Mouse (Mus musculus): ENCODE data around the gene Krtap6-1. TPM values are rescaled to one million over a fixed set of nuclear protein-coding genes. Genes with fewer than 3 reads are reported as not detected.
"Not testable (repeated sequence)": the region's sequence is repeated elsewhere in the genome, so short reads cannot be mapped to it uniquely, and the experiment has no call there.

The Krtap6-1 gene
- not detected in 3 replicates for total RNA-seq (2017)

- not testable (repeated sequence) for ATAC-seq (replicated peaks; ENCODE audit: insufficient number of reproducible peaks, low FRiP score, low TSS enrichment, poor library complexity, severe bottlenecking)
These were observed at the start of gene Krtap6-1 for GRCm38 (mm10) chr16:89031399-89031798. TSS of gene Krtap6-1 (plus strand) at chr16:89031699.

DNA sequence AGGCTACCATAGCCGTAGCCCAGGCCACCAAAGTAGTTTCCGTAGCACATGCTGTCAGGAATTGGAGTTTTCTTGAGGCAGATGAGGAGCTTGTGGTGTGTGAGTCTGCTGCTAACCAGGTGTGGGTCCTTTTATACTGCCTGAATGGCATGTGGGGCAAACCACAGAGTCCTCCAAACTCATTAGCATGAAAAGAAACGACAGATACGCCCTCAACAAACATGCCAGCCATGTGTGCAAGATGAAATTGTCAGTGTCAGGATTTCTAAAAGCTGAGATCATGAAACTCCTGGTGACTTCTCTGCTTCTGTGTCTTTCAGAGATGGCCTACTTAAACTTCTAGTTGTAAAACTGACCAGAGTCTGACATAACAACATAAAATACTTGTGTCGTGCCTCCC is 20.8 kb upstream of the Krtap6-1 start, which contains the start of gene Krtap22-2:
TSS of gene Krtap22-2 (minus strand) at position 101 of the 400 bp plus-strand sequence.
- no peak for ATAC-seq (replicated peaks; ENCODE audit: insufficient number of reproducible peaks, low FRiP score, low TSS enrichment, poor library complexity, severe bottlenecking)

- no peak for ATAC-seq (replicated peaks; ENCODE audit: insufficient number of reproducible peaks, low FRiP score, low TSS enrichment, poor library complexity, severe bottlenecking)
These were observed 17.5 kb upstream of the Krtap6-1 start for GRCm38 (mm10) chr16:89013973-89014372.

- ATAC-seq (replicated peaks; ENCODE audit: insufficient number of reproducible peaks, low FRiP score, low TSS enrichment, poor library complexity, severe bottlenecking), result not testable (repeated sequence)
These were observed 16.5 kb upstream of the Krtap6-1 start, which contains the start of gene Gm10229 for GRCm38 (mm10) chr16:89014984-89015383. TSS of gene Gm10229 (plus strand) at chr16:89015284.

DNA sequence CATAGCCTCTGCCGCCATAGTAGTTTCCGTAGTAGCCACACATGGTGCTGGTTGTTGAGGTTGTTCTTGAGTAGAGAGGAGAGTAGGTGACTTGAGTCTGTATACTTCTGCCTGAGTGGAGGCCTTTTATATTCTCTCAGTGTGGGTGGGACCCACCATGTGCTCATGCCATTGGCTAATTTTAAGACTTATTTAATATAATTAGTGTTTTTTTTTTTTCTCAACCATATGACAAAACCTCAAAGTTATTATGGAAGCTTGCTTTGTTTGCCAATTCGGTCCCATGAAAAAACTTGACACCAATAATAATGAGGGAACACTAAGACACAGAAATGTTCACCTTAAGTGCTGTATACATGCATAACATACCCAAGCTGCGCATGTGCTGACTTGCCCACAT is 9.9 kb downstream of the Krtap6-1 start, which contains the start of gene Gm10228:
TSS of gene Gm10228 (minus strand) at position 101 of the 400 bp plus-strand sequence.
- ATAC-seq (replicated peaks; ENCODE audit: insufficient number of reproducible peaks, low FRiP score, low TSS enrichment, poor library complexity, severe bottlenecking), result not testable (repeated sequence)

DNA sequence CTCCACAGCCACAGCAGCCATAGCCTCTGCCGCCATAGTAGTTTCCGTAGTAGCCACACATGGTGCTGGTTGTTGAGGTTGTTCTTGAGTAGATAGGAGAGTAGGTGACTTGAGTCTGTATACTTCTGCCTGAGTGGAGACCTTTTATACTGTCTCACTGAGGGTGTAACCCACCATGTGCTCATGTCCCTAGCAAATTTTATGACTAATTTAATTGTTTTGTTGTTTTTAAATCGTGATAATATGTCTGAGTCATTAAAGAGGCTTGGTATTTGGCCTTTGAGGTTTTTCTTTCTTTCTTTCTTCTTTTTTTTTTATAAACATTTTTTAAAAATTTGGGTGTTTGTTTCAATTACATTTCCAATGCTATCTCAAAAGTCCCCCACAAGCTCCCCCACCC is 16.3 kb downstream of the Krtap6-1 start, which contains the start of gene Krtap6-5:
TSS of gene Krtap6-5 (minus strand) at position 101 of the 400 bp plus-strand sequence.
- ATAC-seq (replicated peaks; ENCODE audit: insufficient number of reproducible peaks, low FRiP score, low TSS enrichment, poor library complexity, severe bottlenecking), result no peak

- ATAC-seq (replicated peaks; ENCODE audit: insufficient number of reproducible peaks, low FRiP score, low TSS enrichment, poor library complexity, severe bottlenecking), result not testable (repeated sequence)
These were observed 32.4 kb downstream of the Krtap6-1 start, which contains the start of gene 1110025L11Rik for GRCm38 (mm10) chr16:89063902-89064301. TSS of gene 1110025L11Rik (minus strand) at chr16:89064002.

GRCm38 (mm10) chr16:89071041-89071440 is 39.5 kb downstream of the Krtap6-1 start:
- not testable (repeated sequence) for ATAC-seq (replicated peaks; ENCODE audit: insufficient number of reproducible peaks, low FRiP score, low TSS enrichment, poor library complexity, severe bottlenecking)

Other genes with a start within 250 kb of the Krtap6-1 start
- gene Gm20741, start 219.5 kb upstream of the Krtap6-1 start, total RNA-seq (2017), result not detected in 3 replicates
- not detected in 3 replicates for gene Krtap15, start 211.5 kb upstream of the Krtap6-1 start, total RNA-seq (2017)
- not detected in 3 replicates for gene Krtap14, start 205.6 kb upstream of the Krtap6-1 start, total RNA-seq (2017)
- not detected in 3 replicates for gene Krtap19-1, start 162.3 kb upstream of the Krtap6-1 start, total RNA-seq (2017)
- gene Krtap19-2, start 157.4 kb upstream of the Krtap6-1 start, total RNA-seq (2017), result not detected in 3 replicates
- gene Krtap19-3, start 153.7 kb upstream of the Krtap6-1 start, total RNA-seq (2017), result not detected in 3 replicates
- not detected in 3 replicates for gene Krtap19-4, start 146.6 kb upstream of the Krtap6-1 start, total RNA-seq (2017)
- gene Krtap19-5, start 135.2 kb upstream of the Krtap6-1 start, total RNA-seq (2017), result not detected in 3 replicates
- gene Krtap19-9b, start 99.4 kb upstream of the Krtap6-1 start, total RNA-seq (2017), result not detected in 3 replicates
- gene Krtap16-3, start 68.8 kb upstream of the Krtap6-1 start, total RNA-seq (2017), result not detected in 3 replicates
- not detected in 3 replicates for gene Krtap22-2, start 20.9 kb upstream of the Krtap6-1 start, total RNA-seq (2017)
- not detected in 3 replicates for gene Gm10229, start 16.4 kb upstream of the Krtap6-1 start, total RNA-seq (2017)
- gene Gm10228, start 9.8 kb downstream of the Krtap6-1 start, total RNA-seq (2017), result not detected in 3 replicates
- not detected in 3 replicates for gene Krtap6-5, start 16.2 kb downstream of the Krtap6-1 start, total RNA-seq (2017)
- gene 1110025L11Rik, start 32.3 kb downstream of the Krtap6-1 start, total RNA-seq (2017), result not detected in 3 replicates
- gene Krtap6-3, start 52.3 kb downstream of the Krtap6-1 start, total RNA-seq (2017), result not detected in 3 replicates
- gene Gm6358, start 109.2 kb downstream of the Krtap6-1 start, total RNA-seq (2017), result not detected in 3 replicates
- gene Gm10061, start 119.4 kb downstream of the Krtap6-1 start, total RNA-seq (2017), result not detected in 3 replicates
- not detected in 3 replicates for gene Gm9789, start 126.3 kb downstream of the Krtap6-1 start, total RNA-seq (2017)
- gene Gm7735, start 137.8 kb downstream of the Krtap6-1 start, total RNA-seq (2017), result not detected in 3 replicates
- gene 1110057P08Rik, start 143.0 kb downstream of the Krtap6-1 start, total RNA-seq (2017), result not detected in 3 replicates
- not detected in 3 replicates for gene Krtap20-2, start 174.2 kb downstream of the Krtap6-1 start, total RNA-seq (2017)

All from monocyte, adult 5-6 weeks (primary cell).